Mouse (Mus musculus) midbrain, postnatal 0 days (tissue): ENCODE results near the gene Rps6ka4. TPM values are rescaled to one million over a fixed set of nuclear protein-coding genes. Genes with fewer than 3 reads are reported as not detected.

ENCODE experiments used
- ATAC-seq: fragments of 200-750 bp; cut with Nextera tagmentation; 2 replicates; pipeline ENCODE4 v1.8.0; 2017; ENCODE audit warnings: moderate number of reproducible peaks, mild to moderate bottlenecking, moderate TSS enrichment, moderate library complexity; ENCODE audit not compliant: low FRiP score
- DNase-seq: peaks from one replicate; pipeline ENCODE4 v3.0.0-alpha.2; 2015; ENCODE audit warnings: low spot score
- H3K27ac ChIP-seq: fragments of 300-500 bp; sonication (generic); 2 replicates; pipeline ENCODE4 v1.5.1; 2014; ENCODE audit warnings: low read depth, mild to moderate bottlenecking, low read length, mixed read lengths
- H3K27me3 ChIP-seq: fragments of 300-500 bp; sonication (generic); 2 replicates; pipeline ENCODE4 v1.6.1; 2014; ENCODE audit warnings: low read length, control low read depth, mixed read lengths; ENCODE audit not compliant: insufficient read depth
- H3K36me3 ChIP-seq: fragments of 300-500 bp; sonication (generic); 2 replicates; pipeline ENCODE4 v1.6.1; 2014; ENCODE audit warnings: low read length, control low read depth, mixed read lengths; ENCODE audit not compliant: insufficient read depth
- H3K4me1 ChIP-seq: fragments of 300-500 bp; sonication (generic); 2 replicates; pipeline ENCODE4 v1.6.1; 2014; ENCODE audit warnings: mild to moderate bottlenecking, control low read depth, antibody characterized with exemption, low read length, mixed read lengths; ENCODE audit not compliant: insufficient read depth
- H3K4me2 ChIP-seq: fragments of 300-500 bp; sonication (generic); 2 replicates; pipeline ENCODE4 v1.6.1; 2014; ENCODE audit warnings: low read depth, mild to moderate bottlenecking, low read length, mixed read lengths; ENCODE audit not compliant: poor library complexity, severe bottlenecking
- H3K4me3 ChIP-seq: fragments of 300-500 bp; sonication (generic); 2 replicates; pipeline ENCODE4 v1.5.1; 2014; ENCODE audit warnings: low read depth, mild to moderate bottlenecking, low read length, moderate library complexity
- H3K9ac ChIP-seq: fragments of 300-500 bp; sonication (generic); replicated peaks from 2 replicates; pipeline ENCODE4 v1.6.1; 2014; ENCODE audit warnings: mild to moderate bottlenecking, low read length, moderate library complexity, mixed read lengths; ENCODE audit not compliant: poor library complexity, severe bottlenecking
- H3K9me3 ChIP-seq: fragments of 300-500 bp; sonication (generic); 2 replicates; pipeline ENCODE4 v1.6.1; 2016; ENCODE audit warnings: low read length, control low read depth
- CTCF ChIP-seq: IDR thresholded peaks from 2 replicates; pipeline ENCODE4 v1.5.1; 2016; ENCODE audit warnings: antibody characterized with exemption, mild to moderate bottlenecking
- WGBS: fragments of 180-500 bp; shearing (Covaris S2); extraction: QIAGEN DNeasy Blood & Tissue Kit; methylation state at CpG from one replicate; pipeline ENCODE4 v1.1.7; 2014; 5-methylcytosine and 5-hydroxymethylcytosine counted together
- polyA plus RNA-seq: library from polyadenylated mRNA; unstranded; fragments of >200 nt; fragmentation: Nextera tagmentation; extraction: Ambion mirVana; gene quantifications from 2 replicates; pipeline ENCODE4 v1.2.1, GENCODE M21; 2015
- total RNA-seq: library from RNA; depleted of rRNA; stranded (reverse); fragments of >200 nt; gene quantifications from 2 replicates; pipeline ENCODE4 v1.2.3, GENCODE M21; 2014

The Rps6ka4 gene
- total and polyA plus RNA-seq, 2 experiments from 2014 or later: 18.5 to 31.1 TPM

- Histone ChIP-seq H3K36me3 (no peaks in the 10 kb centered on the region), H3K4me3 (no peak within 1 kb of the TSS), H3K27ac (no peak within 1 kb of the TSS), H3K9ac (no peak within 1 kb of the TSS), H3K4me1 (no peaks in the 10 kb centered on the region; the same call in 1 of the 2 replicates), H3K9me3 (no peaks in the 10 kb centered on the region), H3K27me3 (peaks cover 7% of the 10 kb centered on the region; the same call in 1 of the 2 replicates), H3K4me2 (no peak within 1 kb of the TSS)
- DNase-seq (no peak), ATAC-seq (no peak)
- WGBS: 78% methylated on average over 7 of the region's 7 CpGs
- TF ChIP-seq CTCF: no peak
Measured at GRCm38 (mm10) chr19:6858031-6858430, 17.6 kb upstream of the Rps6ka4 start, which contains the start of gene Ccdc88b. Gene Ccdc88b, minus strand, starts transcription at chr19:6858211.

- TF ChIP-seq CTCF: no peak
- H3K9me3 ChIP-seq: no peaks in the 10 kb centered on the region
- no peak overlapping the region for H3K27ac ChIP-seq
- H3K27me3 ChIP-seq: peaks cover 7% of the 10 kb centered on the region; the same call in 1 of the 2 replicates
- no peak overlapping the region for H3K4me3 ChIP-seq
- no peak for DNase-seq
- no peak overlapping the region for H3K4me2 ChIP-seq
- ATAC-seq: no peak
- H3K36me3 ChIP-seq: no peaks in the 10 kb centered on the region
- H3K9ac ChIP-seq: no peak overlapping the region
- 78% methylated on average over 9 of the region's 9 CpGs for WGBS
- no peaks in the 10 kb centered on the region; the same call in 1 of the 2 replicates for H3K4me1 ChIP-seq
Measured at GRCm38 (mm10) chr19:6857391-6858005, 17.1 kb upstream of the Rps6ka4 start.

GRCm38 (mm10) chr19:6857003-6857360 lies 16.5 kb upstream of the Rps6ka4 start:
- no peaks in the 10 kb centered on the region for H3K9me3 ChIP-seq
- H3K9ac ChIP-seq: no peak overlapping the region
- H3K27me3 ChIP-seq: peaks cover 7% of the 10 kb centered on the region; the same call in 1 of the 2 replicates
- H3K4me1 ChIP-seq: no peaks in the 10 kb centered on the region; the same call in 1 of the 2 replicates
- H3K4me3 ChIP-seq: no peak overlapping the region
- 53% methylated on average over 3 of the region's 3 CpGs for WGBS
- no peak overlapping the region for H3K27ac ChIP-seq
- H3K36me3 ChIP-seq: no peaks in the 10 kb centered on the region
- DNase-seq (no peak), ATAC-seq (no peak)
- no peak overlapping the region for H3K4me2 ChIP-seq
- TF ChIP-seq CTCF: no peak

GRCm38 (mm10) chr19:6856281-6857002 lies 16.0 kb upstream of the Rps6ka4 start:
- Histone ChIP-seq H3K27ac (no peak overlapping the region), H3K9ac (no peak overlapping the region), H3K27me3 (peaks cover 7% of the 10 kb centered on the region; the same call in 1 of the 2 replicates), H3K9me3 (no peaks in the 10 kb centered on the region), H3K36me3 (no peaks in the 10 kb centered on the region), H3K4me1 (no peaks in the 10 kb centered on the region; the same call in 1 of the 2 replicates), H3K4me3 (no peak overlapping the region), H3K4me2 (no peak overlapping the region)
- ATAC-seq (0 out of 2 replicates have a peak, but pooled peaks have one; percentile 38), DNase-seq (peak; percentile 82)
- WGBS: 47% methylated on average over 12 of the region's 12 CpGs
- TF ChIP-seq CTCF: peak; percentile 79

GRCm38 (mm10) chr19:6855225-6856031 lies 15.0 kb upstream of the Rps6ka4 start:
- 12% methylated on average over 38 of the region's 38 CpGs for WGBS
- DNase-seq (peak; percentile 63), ATAC-seq (peak; percentile 41)
- Histone ChIP-seq H3K4me2 (peak overlapping the region; percentile 36), H3K9ac (no peak overlapping the region), H3K27me3 (peaks cover 8% of the 10 kb centered on the region; the same call in 1 of the 2 replicates), H3K4me1 (no peaks in the 10 kb centered on the region; the same call in 1 of the 2 replicates), H3K27ac (no peak overlapping the region), H3K9me3 (no peaks in the 10 kb centered on the region), H3K4me3 (no peak overlapping the region), H3K36me3 (no peaks in the 10 kb centered on the region)
- peak; percentile 34 for TF ChIP-seq CTCF
